Mouse (Mus musculus) embryonic facial prominence, embryonic 13.5 days (tissue): ENCODE results near the gene Fen1. TPM values are rescaled to one million over a fixed set of nuclear protein-coding genes. Genes with fewer than 3 reads are reported as not detected.

Experiments used
- ATAC-seq: fragments of 200-750 bp; cut with Nextera tagmentation; 2 replicates; pipeline ENCODE4 v1.8.0; 2017; ENCODE audit warnings: low read depth; ENCODE audit not compliant: insufficient number of reproducible peaks, insufficient read depth, low FRiP score, low TSS enrichment
- H3K27ac ChIP-seq: fragments of 300-500 bp; sonication (generic); 2 replicates; pipeline ENCODE4 v1.5.1; 2015; ENCODE audit warnings: moderate library complexity, mild to moderate bottlenecking, inconsistent platforms
- H3K27me3 ChIP-seq: fragments of 300-500 bp; sonication (generic); 2 replicates; pipeline ENCODE4 v1.6.1; 2015; ENCODE audit warnings: mild to moderate bottlenecking, inconsistent platforms
- H3K36me3 ChIP-seq: fragments of 300-500 bp; sonication (generic); 2 replicates; pipeline ENCODE4 v1.6.1; 2015; ENCODE audit warnings: mild to moderate bottlenecking, inconsistent platforms
- H3K4me1 ChIP-seq: fragments of 300-500 bp; sonication (generic); 2 replicates; pipeline ENCODE4 v1.6.1; 2015; ENCODE audit warnings: inconsistent platforms
- H3K4me2 ChIP-seq: fragments of 300-500 bp; sonication (generic); 2 replicates; pipeline ENCODE4 v1.6.1; 2015; ENCODE audit warnings: moderate library complexity, mild to moderate bottlenecking, inconsistent platforms
- H3K4me3 ChIP-seq: fragments of 300-500 bp; sonication (generic); 2 replicates; pipeline ENCODE4 v1.5.1; 2015; ENCODE audit warnings: mild to moderate bottlenecking, inconsistent platforms
- H3K9ac ChIP-seq: fragments of 300-500 bp; sonication (generic); 2 replicates; pipeline ENCODE4 v1.6.1; 2015; ENCODE audit warnings: mild to moderate bottlenecking, inconsistent platforms
- H3K9me3 ChIP-seq: fragments of 300-500 bp; sonication (generic); 2 replicates; pipeline ENCODE4 v1.6.1; 2016; ENCODE audit warnings: inconsistent platforms
- WGBS: fragments of 180-500 bp; shearing (Covaris S2); methylation state at CpG from one replicate; pipeline ENCODE4 v1.1.7; 2015; ENCODE audit warnings: mixed read lengths; 5-methylcytosine and 5-hydroxymethylcytosine counted together
- polyA plus RNA-seq: library from polyadenylated mRNA; unstranded; fragments of >200 nt; fragmentation: Nextera tagmentation; extraction: Ambion mirVana; gene quantifications from 2 replicates; pipeline ENCODE4 v1.2.1, GENCODE M21; 2015

The Fen1 gene
- polyA plus RNA-seq, 1 experiment from 2014 or later: 88.1 TPM

GRCm38 (mm10) chr19:10213796-10214471 is 10.0 kb upstream of the Fen1 start:
- no peak overlapping the region for H3K4me2 ChIP-seq
- H3K9me3 ChIP-seq: no peaks in the 10 kb centered on the region
- no peak overlapping the region for H3K9ac ChIP-seq
- no peak overlapping the region for H3K27ac ChIP-seq
- H3K4me3 ChIP-seq: no peak overlapping the region
- ATAC-seq: no peak
- no peaks in the 10 kb centered on the region for H3K27me3 ChIP-seq
- H3K4me1 ChIP-seq: no peaks in the 10 kb centered on the region
- 90% methylated on average over 10 of the region's 10 CpGs for WGBS
- H3K36me3 ChIP-seq: peaks cover 40% of the 10 kb centered on the region

GRCm38 (mm10) chr19:10210885-10211284 is 6.9 kb upstream of the Fen1 start:
- Histone ChIP-seq H3K36me3 (peaks cover 71% of the 10 kb centered on the region), H3K4me2 (no peak overlapping the region), H3K4me1 (no peaks in the 10 kb centered on the region), H3K4me3 (no peak overlapping the region), H3K9ac (no peak overlapping the region; the same call in 1 of the 2 replicates), H3K9me3 (no peaks in the 10 kb centered on the region), H3K27me3 (no peaks in the 10 kb centered on the region), H3K27ac (no peak overlapping the region)
- no peak for ATAC-seq
- WGBS: 90% methylated on average over 4 of the region's 4 CpGs

GRCm38 (mm10) chr19:10208851-10209250 is 4.9 kb upstream of the Fen1 start:
- H3K27me3 ChIP-seq: no peaks in the 10 kb centered on the region
- H3K36me3 ChIP-seq: peaks cover 72% of the 10 kb centered on the region
- H3K9me3 ChIP-seq: no peaks in the 10 kb centered on the region
- WGBS: 81% methylated on average over 3 of the region's 3 CpGs
- H3K9ac ChIP-seq: no peak overlapping the region
- H3K4me3 ChIP-seq: no peak overlapping the region
- no peak overlapping the region for H3K27ac ChIP-seq
- H3K4me1 ChIP-seq: peaks cover 9% of the 10 kb centered on the region
- ATAC-seq: no peak
- no peak overlapping the region for H3K4me2 ChIP-seq

- H3K27ac ChIP-seq: no peak overlapping the region
- no peak overlapping the region for H3K9ac ChIP-seq
- ATAC-seq: no peak
- H3K4me1 ChIP-seq: peaks cover 17% of the 10 kb centered on the region
- peak overlapping the region; percentile 90 for H3K4me2 ChIP-seq
- WGBS: 62% methylated on average over 6 of the region's 6 CpGs
- H3K27me3 ChIP-seq: no peaks in the 10 kb centered on the region
- peak overlapping the region; percentile 90 for H3K4me3 ChIP-seq
- H3K9me3 ChIP-seq: no peaks in the 10 kb centered on the region
- peaks cover 61% of the 10 kb centered on the region for H3K36me3 ChIP-seq
Observed at GRCm38 (mm10) chr19:10205051-10205450, 1.1 kb upstream of the Fen1 start.

- peak overlapping the region; percentile 83 for H3K27ac ChIP-seq
- H3K4me1 ChIP-seq: peaks cover 17% of the 10 kb centered on the region
- no peak for ATAC-seq
Observed at GRCm38 (mm10) chr19:10204616-10205001, 640 bp upstream of the Fen1 start.

GRCm38 (mm10) chr19:10203146-10203847 is 672 bp downstream of the Fen1 start:
- Histone ChIP-seq H3K9ac (peak overlapping the region; percentile 93), H3K27ac (peak overlapping the region; percentile 83), H3K9me3 (no peaks in the 10 kb centered on the region), H3K4me3 (peak overlapping the region; percentile 90), H3K27me3 (no peaks in the 10 kb centered on the region), H3K4me1 (peaks cover 17% of the 10 kb centered on the region), H3K4me2 (peak overlapping the region; percentile 90), H3K36me3 (peaks cover 54% of the 10 kb centered on the region)
- 2% methylated on average over 23 of the region's 23 CpGs for WGBS
- peak; percentile 29; the same call in 1 of the 2 replicates for ATAC-seq

More at GRCm38 (mm10) chr19:10204616-10205001, 640 bp upstream of the Fen1 start:
- peak overlapping the region; percentile 90 for H3K4me3 ChIP-seq
- H3K9ac ChIP-seq: peak overlapping the region; percentile 93
- peaks cover 61% of the 10 kb centered on the region for H3K36me3 ChIP-seq
- WGBS: 3% methylated on average over 5 of the region's 5 CpGs
- no peaks in the 10 kb centered on the region for H3K27me3 ChIP-seq
- peak overlapping the region; percentile 90 for H3K4me2 ChIP-seq
- H3K9me3 ChIP-seq: no peaks in the 10 kb centered on the region

GRCm38 (mm10) chr19:10198723-10199122 is 5.2 kb downstream of the Fen1 start:
- Histone ChIP-seq H3K27me3 (no peaks in the 10 kb centered on the region), H3K9ac (no peak overlapping the region), H3K36me3 (peaks cover 67% of the 10 kb centered on the region), H3K4me1 (peaks cover 8% of the 10 kb centered on the region), H3K4me3 (no peak overlapping the region), H3K27ac (no peak overlapping the region), H3K9me3 (no peaks in the 10 kb centered on the region), H3K4me2 (no peak overlapping the region)
- no peak for ATAC-seq
- WGBS: 30% methylated on average over 3 of the region's 3 CpGs

GRCm38 (mm10) chr19:10198286-10198685 is 5.7 kb downstream of the Fen1 start:
- Histone ChIP-seq H3K4me3 (no peak overlapping the region), H3K4me2 (no peak overlapping the region), H3K4me1 (peaks cover 8% of the 10 kb centered on the region), H3K36me3 (peaks cover 71% of the 10 kb centered on the region), H3K27ac (no peak overlapping the region), H3K27me3 (no peaks in the 10 kb centered on the region), H3K9ac (no peak overlapping the region), H3K9me3 (no peaks in the 10 kb centered on the region)
- WGBS: 80% methylated on average over 2 of the region's 2 CpGs
- ATAC-seq: no peak

- H3K27me3 ChIP-seq: no peaks in the 10 kb centered on the region
- H3K4me2 ChIP-seq: no peak overlapping the region
- no peaks in the 10 kb centered on the region for H3K9me3 ChIP-seq
- no peak overlapping the region for H3K27ac ChIP-seq
- H3K4me1 ChIP-seq: no peaks in the 10 kb centered on the region
- no peak overlapping the region for H3K4me3 ChIP-seq
- no peak for ATAC-seq
- H3K9ac ChIP-seq: no peak overlapping the region
- WGBS: 86% methylated on average over 4 of the region's 4 CpGs
- H3K36me3 ChIP-seq: peaks cover 83% of the 10 kb centered on the region
Observed at GRCm38 (mm10) chr19:10197130-10197529, 6.8 kb downstream of the Fen1 start.

GRCm38 (mm10) chr19:10195252-10195651 is 8.7 kb downstream of the Fen1 start:
- no peak overlapping the region for H3K4me2 ChIP-seq
- no peak for ATAC-seq
- H3K9ac ChIP-seq: no peak overlapping the region
- H3K36me3 ChIP-seq: peaks cover 86% of the 10 kb centered on the region
- no peaks in the 10 kb centered on the region for H3K4me1 ChIP-seq
- H3K27ac ChIP-seq: no peak overlapping the region
- WGBS: 75% methylated on average over 5 of the region's 5 CpGs
- H3K9me3 ChIP-seq: no peaks in the 10 kb centered on the region
- H3K27me3 ChIP-seq: no peaks in the 10 kb centered on the region
- H3K4me3 ChIP-seq: no peak overlapping the region

- Histone ChIP-seq H3K36me3 (peaks cover 86% of the 10 kb centered on the region), H3K4me1 (no peaks in the 10 kb centered on the region), H3K9ac (no peak overlapping the region), H3K27me3 (no peaks in the 10 kb centered on the region), H3K4me3 (no peak overlapping the region), H3K27ac (no peak overlapping the region), H3K4me2 (no peak overlapping the region), H3K9me3 (no peaks in the 10 kb centered on the region)
- WGBS: 86% methylated on average over 11 of the region's 11 CpGs
- ATAC-seq: no peak
Observed at GRCm38 (mm10) chr19:10194337-10194736, 9.6 kb downstream of the Fen1 start.

- Histone ChIP-seq H3K4me3 (no peak overlapping the region), H3K9me3 (no peaks in the 10 kb centered on the region), H3K9ac (no peak overlapping the region), H3K36me3 (peaks cover 100% of the 10 kb centered on the region), H3K27me3 (no peaks in the 10 kb centered on the region), H3K27ac (no peak overlapping the region), H3K4me2 (no peak overlapping the region), H3K4me1 (peaks cover 15% of the 10 kb centered on the region)
- no peak for ATAC-seq
- WGBS: 70% methylated on average over 7 of the region's 7 CpGs
Observed at GRCm38 (mm10) chr19:10191326-10191725, 12.6 kb downstream of the Fen1 start.
